Mouse (Mus musculus): ENCODE data around the gene Arhgdib. TPM values are rescaled to one million over a fixed set of nuclear protein-coding genes. Genes with fewer than 3 reads are reported as not detected.

Gene Arhgdib
- total and polyA plus RNA-seq, 3 experiments, result 321 to 1,150 (median 355) TPM

DNA sequence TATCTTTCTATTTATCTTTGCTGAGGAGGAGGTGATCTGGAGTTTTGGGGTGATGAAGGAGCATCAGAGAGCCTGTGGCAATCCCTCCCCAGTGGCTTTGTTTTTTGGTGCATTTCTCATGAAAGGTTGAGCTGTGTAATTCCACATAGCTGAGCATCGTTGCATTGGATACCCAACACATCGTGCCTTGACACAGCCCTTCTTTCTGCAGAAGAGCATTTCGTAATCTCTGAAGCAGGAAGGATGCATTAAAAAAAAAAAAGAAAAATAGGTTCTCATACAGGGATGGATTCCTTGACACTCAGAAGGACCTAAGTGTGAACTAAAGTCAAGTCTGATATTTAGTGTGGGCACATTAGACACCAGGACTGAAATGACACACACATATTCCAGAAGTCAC is 13.5 kb upstream of the Arhgdib start:
- Histone ChIP-seq H3K4me2 (ENCODE audit: insufficient read depth, low read depth, poor library complexity, severe bottlenecking) (no peak overlapping the region), H3K79me2 (replicated peaks; ENCODE audit: control insufficient read depth, extremely low read depth, insufficient read depth, poor library complexity, severe bottlenecking) (no peaks in the 10 kb centered on the region), H3K27ac (ENCODE audit: insufficient read depth, low read depth) (no peak overlapping the region), H3K9me3 (replicated peaks; ENCODE audit: low read length) (no peaks in the 10 kb centered on the region), H3K4me3 (replicated peaks in 1 of 3; ENCODE audit: low read depth in 2 of 3, low read length in 2 of 3, poor library complexity in 1 of 3) (no peak overlapping the region), H3K9ac (ENCODE audit: insufficient read depth, low read depth) (no peak overlapping the region), H3K4me1 (ENCODE audit: control insufficient read depth in 1 of 2, insufficient read depth in 2 of 2) (no peaks in the 10 kb centered on the region), H3K27me3 (replicated peaks) (no peaks in the 10 kb centered on the region), H3K36me3 (replicated peaks in 1 of 2; ENCODE audit: control insufficient read depth in 1 of 2, insufficient read depth in 1 of 2, low read length in 1 of 2) (no peaks in the 10 kb centered on the region)
- in situ Hi-C loops (cut with MboI; ENCODE audit: low pct_ligation_motif_present, low pct_unique_long_range_greater_than_20kb, low sequenced_read_pairs), result no loop called here
- dilution Hi-C loops (cut with MboI; ENCODE audit: extremely low pct_ligation_motif_present, extremely low pct_unique_long_range_greater_than_20kb, low sequenced_read_pairs), result no loop called here
- no peak for DNase-seq (ENCODE audit: extremely low read depth)
- TF ChIP-seq SIN3A (IDR thresholded peaks at IDR 0.05; ENCODE audit: low read length), result no peak
- no peak for TF ChIP-seq NRF1 (IDR thresholded peaks at IDR 0.05; ENCODE audit: low read depth, low read length)
- no peak for TF ChIP-seq USF2 (conservative IDR thresholded peaks at IDR 0.05; ENCODE audit: low read depth, low read length)
- TF ChIP-seq POLR2A (IDR thresholded peaks at IDR 0.05; ENCODE audit: low read depth, low read length), result no peak
- no peak for TF ChIP-seq MEF2A (IDR thresholded peaks at IDR 0.05; ENCODE audit: borderline replicate concordance, low read depth, low read length)
- no peak for TF ChIP-seq HCFC1 (IDR thresholded peaks at IDR 0.05; ENCODE audit: low read depth, low read length)
- TF ChIP-seq ZNF384 (IDR thresholded peaks at IDR 0.05; ENCODE audit: low read depth, low read length), result no peak
- TF ChIP-seq JUN (IDR thresholded peaks at IDR 0.05; ENCODE audit: insufficient read depth, low read depth, low read length), result no peak
- TF ChIP-seq IRF4 (IDR thresholded peaks at IDR 0.05; ENCODE audit: low read depth, low read length), result no peak
- TF ChIP-seq MXI1 (IDR thresholded peaks at IDR 0.05; ENCODE audit: low read depth, low read length), result no peak
- no peak for TF ChIP-seq MYC (IDR thresholded peaks at IDR 0.05; ENCODE audit: low read depth, low read length)
- no peak for TF ChIP-seq KAT2A (IDR thresholded peaks at IDR 0.05; ENCODE audit: insufficient replicate concordance, low read length)
- TF ChIP-seq ZMIZ1 (IDR thresholded peaks at IDR 0.05; ENCODE audit: low read depth, low read length), result no peak
- TF ChIP-seq MAZ (IDR thresholded peaks at IDR 0.05; ENCODE audit: low read depth, low read length), result no peak
- no peak for TF ChIP-seq TBP (conservative IDR thresholded peaks at IDR 0.05; ENCODE audit: low read depth, low read length)
- TF ChIP-seq CHD2 (IDR thresholded peaks at IDR 0.05; ENCODE audit: low read length), result no peak
- TF ChIP-seq PAX5 (IDR thresholded peaks at IDR 0.05; ENCODE audit: low read length), result no peak
- no peak for TF ChIP-seq CHD1 (IDR thresholded peaks at IDR 0.05; ENCODE audit: low read depth, low read length)
- no peak for TF ChIP-seq UBTF (IDR thresholded peaks at IDR 0.05; ENCODE audit: low read depth, low read length)
- TF ChIP-seq ZC3H11A (IDR thresholded peaks at IDR 0.05; ENCODE audit: low read depth, low read length), result no peak

- TF ChIP-seq POLR2AphosphoS2 (IDR thresholded peaks at IDR 0.05; ENCODE audit: low read depth, low read length) (no peak), MAFK (IDR thresholded peaks at IDR 0.05; ENCODE audit: insufficient replicate concordance, low read length) (no peak), NRF1 (IDR thresholded peaks at IDR 0.05; ENCODE audit: low read depth, low read length) (no peak), CHD2 (IDR thresholded peaks at IDR 0.05; ENCODE audit: low read length) (no peak), UBTF (IDR thresholded peaks at IDR 0.05; ENCODE audit: low read depth, low read length) (no peak), ZMIZ1 (IDR thresholded peaks at IDR 0.05; ENCODE audit: low read depth, low read length) (no peak), EP300 (IDR thresholded peaks at IDR 0.05; ENCODE audit: low read length) (no peak), IRF4 (IDR thresholded peaks at IDR 0.05; ENCODE audit: low read depth, low read length) (no peak), GABPA (IDR thresholded peaks at IDR 0.05; ENCODE audit: insufficient replicate concordance, low read depth, low read length) (no peak)
- H3K27ac ChIP-seq (ENCODE audit: insufficient read depth, low read depth), result no peak overlapping the region
- H3K4me1 ChIP-seq (ENCODE audit: control insufficient read depth in 1 of 2, insufficient read depth in 2 of 2), result no peaks in the 10 kb centered on the region
- H3K27me3 ChIP-seq (replicated peaks), result no peaks in the 10 kb centered on the region
- no peak overlapping the region for H3K4me3 ChIP-seq (replicated peaks in 1 of 3; ENCODE audit: low read depth in 2 of 3, low read length in 2 of 3, poor library complexity in 1 of 3)
- H3K4me2 ChIP-seq (ENCODE audit: insufficient read depth, low read depth, poor library complexity, severe bottlenecking), result no peak overlapping the region
- dilution Hi-C loops (cut with MboI; ENCODE audit: extremely low pct_ligation_motif_present, extremely low pct_unique_long_range_greater_than_20kb, low sequenced_read_pairs), result no loop called here
- no peak for DNase-seq (ENCODE audit: extremely low read depth)
- H3K9ac ChIP-seq (ENCODE audit: insufficient read depth, low read depth), result no peak overlapping the region
- in situ Hi-C loops (cut with MboI; ENCODE audit: low pct_ligation_motif_present, low pct_unique_long_range_greater_than_20kb, low sequenced_read_pairs), result no loop called here
- no peaks in the 10 kb centered on the region for H3K36me3 ChIP-seq (replicated peaks in 1 of 2; ENCODE audit: control insufficient read depth in 1 of 2, insufficient read depth in 1 of 2, low read length in 1 of 2)
- H3K9me3 ChIP-seq (replicated peaks; ENCODE audit: low read length), result no peaks in the 10 kb centered on the region
- H3K79me2 ChIP-seq (replicated peaks; ENCODE audit: control insufficient read depth, extremely low read depth, insufficient read depth, poor library complexity, severe bottlenecking), result no peaks in the 10 kb centered on the region
Measured at GRCm38 (mm10) chr6:136954715-136955114, 13.0 kb upstream of the Arhgdib start.
